Mouse (Mus musculus): ENCODE results near the gene Slc1a3.

DNA sequence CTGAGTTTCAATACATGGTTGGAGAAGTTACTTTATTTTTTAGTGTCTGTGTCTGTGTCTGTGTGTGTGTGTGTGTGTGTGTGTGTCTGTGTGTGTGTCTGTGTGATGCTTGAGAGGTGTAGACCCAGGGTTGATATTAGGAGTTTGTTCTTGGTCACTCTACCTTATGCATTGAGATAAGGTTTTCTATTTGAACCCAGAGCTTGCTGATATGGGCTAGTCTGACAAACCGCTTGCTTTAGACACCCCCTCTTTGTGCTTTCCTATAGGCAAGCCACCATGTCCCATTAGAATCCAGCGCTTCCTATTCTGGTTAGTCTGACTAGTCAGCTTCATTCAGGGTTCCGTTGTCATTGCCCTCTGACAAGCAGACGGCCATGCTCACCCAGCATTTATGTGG lies 39.2 kb upstream of the Slc1a3 start:
- TF ChIP-seq CTCF (conservative IDR thresholded peaks at IDR 0.05 in 1 of 2, IDR thresholded peaks at IDR 0.05 in 1 of 2; ENCODE audit: low read depth in 2 of 2, low read length in 2 of 2) (no peak), ZNF384 (IDR thresholded peaks at IDR 0.05; ENCODE audit: low read depth, low read length) (no peak), SMC3 (IDR thresholded peaks at IDR 0.05; ENCODE audit: low read depth, low read length) (no peak), JUN (IDR thresholded peaks at IDR 0.05; ENCODE audit: insufficient read depth, low read depth, low read length) (no peak), POLR2A (IDR thresholded peaks at IDR 0.05; ENCODE audit: low read depth, low read length) (no peak), TCF12 (IDR thresholded peaks at IDR 0.05; ENCODE audit: low read depth, low read length) (no peak), ZKSCAN1 (IDR thresholded peaks at IDR 0.05; ENCODE audit: borderline replicate concordance, low read depth, low read length) (no peak), EP300 (IDR thresholded peaks at IDR 0.05; ENCODE audit: low read length) (no peak)
